In the genomic region with DNA sequence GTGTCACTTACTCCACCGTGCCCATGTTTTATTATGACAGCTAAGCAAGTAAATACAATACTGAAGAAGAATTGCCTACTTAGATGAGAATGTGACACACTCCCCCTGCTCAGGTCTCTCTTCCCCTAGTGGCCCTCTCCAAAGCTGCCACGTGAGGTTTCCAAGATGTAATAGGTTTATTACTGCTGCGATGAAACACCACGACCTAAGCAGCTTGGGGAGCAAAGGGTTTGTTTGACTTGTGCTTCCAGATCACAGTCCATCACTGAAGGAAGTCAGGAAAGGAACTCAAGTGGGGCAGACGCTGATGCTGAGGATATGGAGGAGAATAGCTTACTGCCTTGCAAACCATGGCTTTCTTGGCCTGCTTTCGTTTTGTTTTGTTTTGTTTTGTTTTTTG, we compare ENCODE assay signal across 22 mouse cellular contexts.
"Had no signal": no experiment of that assay in that cellular context is flagged by ENCODE, and none has a peak within 500 bp of the region (broad histone marks: within the 10 kb centered on the region; RNA-seq: fewer than 3 reads in every experiment).

No protein-coding gene starts in this region.

- H3K27ac ChIP-seq: liver, embryonic 15.5 days; lung, embryonic 15.5 days; macrophage; midbrain, embryonic 13.5 days; midbrain, embryonic 15.5 days; neural tube, embryonic 13.5 days; neural tube, embryonic 15.5 days had no signal

- H3K4me2 ChIP-seq: liver, embryonic 15.5 days; lung, embryonic 15.5 days; midbrain, embryonic 11.5 days; midbrain, embryonic 13.5 days; midbrain, embryonic 15.5 days; neural tube, embryonic 13.5 days; neural tube, embryonic 15.5 days had no signal

- H3K36me3 ChIP-seq: liver, embryonic 15.5 days; lung, embryonic 15.5 days; midbrain, embryonic 13.5 days; midbrain, embryonic 15.5 days; neural tube, embryonic 13.5 days; neural tube, embryonic 15.5 days had no signal

- H3K4me1 ChIP-seq: liver, embryonic 15.5 days; megakaryocyte, embryonic 14.5 days had no signal

- ATAC-seq: liver, postnatal 0 days; lung, postnatal 0 days; midbrain, embryonic 13.5 days; midbrain, embryonic 15.5 days had no signal

- H3K27me3 ChIP-seq: liver, embryonic 15.5 days; lung, embryonic 15.5 days; megakaryocyte, embryonic 14.5 days; midbrain, embryonic 15.5 days; neural tube, embryonic 15.5 days had no signal

- H3K4me3 ChIP-seq: liver, embryonic 15.5 days; lung, embryonic 15.5 days; megakaryocyte, embryonic 14.5 days; midbrain, embryonic 13.5 days; midbrain, embryonic 15.5 days; neural tube, embryonic 13.5 days; neural tube, embryonic 15.5 days had no signal

- H3K9me3 ChIP-seq: liver, embryonic 15.5 days; lung, embryonic 15.5 days; midbrain, embryonic 13.5 days; midbrain, embryonic 15.5 days; neural tube, embryonic 13.5 days; neural tube, embryonic 15.5 days had no signal

- H3K9ac ChIP-seq: liver, embryonic 15.5 days; liver, postnatal 0 days; lung, embryonic 15.5 days; midbrain, embryonic 13.5 days; midbrain, embryonic 15.5 days; neural tube, embryonic 13.5 days; neural tube, embryonic 15.5 days had no signal

- DNase-seq: liver, postnatal 0 days; lung, adult 2 months; lung, postnatal 14 days; lung, postnatal 36 days; retina, postnatal 1 day; right cerebral cortex, adult 18-20 months; right cerebral cortex, postnatal 25 days; right cerebral cortex, postnatal 4 days; spleen, adult 18-20 months; thymus, adult 18-20 months; thymus, postnatal 14 days; thymus, postnatal 36 days had no signal
